Mouse (Mus musculus) left cerebral cortex, adult 2 months (tissue): Measurements from ENCODE around the gene Lrrc73. TPM values are rescaled to one million over a fixed set of nuclear protein-coding genes. Genes with fewer than 3 reads are reported as not detected.

ENCODE experiments used
- DNase-seq, 2 experiments: peaks; one replicate each; pipeline ENCODE4 v3.0.0; 2021 to 2022; ENCODE audit warnings: low spot score in 2 of 2, mixed read lengths in 1 of 2; ENCODE audit errors: extremely low spot score in 1 of 2
- H3K27ac ChIP-seq: fragments of 200-600 bp; 2 replicates; pipeline ENCODE4 v1.8.1; 2022
- H3K4me3 ChIP-seq: fragments of 200-600 bp; 2 replicates; pipeline ENCODE4 v1.8.1; 2022
- CTCF ChIP-seq: fragments of 200-600 bp; IDR thresholded peaks from 2 replicates; pipeline ENCODE4 v1.8.1; 2022; ENCODE audit warnings: antibody characterized with exemption, mild to moderate bottlenecking, moderate library complexity
- intact Hi-C: fragments of 180-260 bp; cut with DNase I; formaldehyde crosslinking; loops from one replicate; pipeline ENCODE4 v1.15.1; 2025
- total RNA-seq, 2 experiments: library from RNA; stranded (reverse); gene quantifications; 2 replicates each; pipeline ENCODE4 v1.2.3; 2021

Lrrc73 gene
- total RNA-seq, 2 experiments from 2014 or later, result 63.4 to 63.7 TPM

DNA sequence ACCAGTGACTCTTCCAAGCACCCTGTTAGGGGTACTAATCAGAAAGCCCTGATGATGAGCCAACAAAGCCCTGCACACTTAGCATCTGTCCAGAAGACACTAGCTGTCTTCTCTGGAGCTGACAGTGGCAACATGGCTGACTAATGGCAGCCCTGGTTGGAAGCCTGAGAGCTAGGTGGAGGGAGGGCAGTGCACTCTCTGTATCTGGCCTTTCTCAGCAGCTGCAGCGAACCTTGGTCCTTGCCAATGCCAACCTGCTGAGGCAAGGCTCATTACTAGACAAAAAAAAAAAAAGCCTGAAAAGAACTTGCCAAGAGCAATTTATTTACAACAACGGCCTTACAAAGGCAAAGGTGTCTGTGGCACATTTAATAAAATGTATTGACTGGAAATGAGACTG is 9.7 kb upstream of the Lrrc73 start:
- Histone ChIP-seq H3K27ac (no peak overlapping the region), H3K4me3 (no peak overlapping the region)
- DNase-seq, result no peak
- no peak for TF ChIP-seq CTCF
- intact Hi-C loops, result no loop called here

DNA sequence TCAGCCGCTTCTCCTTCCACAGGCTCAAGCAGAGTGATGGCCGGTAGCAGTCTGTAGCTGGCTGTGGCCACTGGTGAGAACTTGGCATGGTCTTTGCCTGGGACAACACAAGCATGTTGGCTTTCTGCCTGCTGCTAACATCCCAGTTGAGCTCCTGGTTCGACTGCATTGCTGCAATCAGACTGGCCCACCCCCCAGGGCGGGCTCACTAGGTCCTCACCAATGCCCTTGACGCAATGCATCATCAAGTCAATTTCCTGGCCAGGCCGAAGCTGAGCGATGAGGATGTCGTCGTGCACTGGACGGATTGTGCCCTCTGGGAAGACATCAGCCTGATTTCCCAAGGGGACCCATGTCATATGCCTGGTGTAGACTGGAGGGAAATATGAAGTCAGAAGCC is 8.8 kb upstream of the Lrrc73 start:
- DNase-seq, result no peak
- no peak for TF ChIP-seq CTCF
- intact Hi-C loops, result no loop called here
- no peak overlapping the region for H3K4me3 ChIP-seq
- no peak overlapping the region for H3K27ac ChIP-seq

DNA sequence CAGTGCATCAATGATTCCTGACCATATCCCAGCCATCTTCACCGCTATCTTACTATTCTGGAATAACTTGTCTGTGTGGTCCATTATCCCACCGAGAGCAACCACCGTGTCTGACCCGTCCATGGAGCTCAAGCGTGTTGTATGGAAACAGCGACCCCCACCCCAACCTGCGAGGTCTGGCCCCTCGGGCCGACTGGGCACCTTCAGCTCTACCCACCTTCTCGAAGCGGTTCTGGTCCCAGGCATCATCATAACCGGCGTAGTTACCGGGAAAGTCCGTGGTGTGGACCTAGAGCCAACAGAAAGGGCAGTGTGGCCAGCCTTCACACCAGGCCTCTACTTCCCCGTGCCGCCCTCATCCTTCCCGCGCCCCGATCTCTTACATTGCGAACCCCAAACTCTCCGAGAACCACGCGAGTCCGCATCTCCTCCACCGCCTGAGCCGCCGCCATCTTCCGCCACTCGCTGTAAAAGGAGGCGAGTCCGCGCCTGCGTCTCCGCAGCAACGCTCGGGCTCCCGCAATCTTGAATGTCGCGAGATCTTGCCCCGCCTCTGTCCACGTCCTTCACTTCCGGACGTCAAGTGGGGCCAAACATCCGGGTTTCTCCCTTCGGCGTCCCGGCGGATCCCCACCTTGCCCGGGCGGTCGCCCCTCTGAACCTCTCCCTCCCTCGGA is 5.7 kb upstream of the Lrrc73 start, which contains the start of the genes Polr1c and Yipf3:
Gene Polr1c (minus strand): TSS at position 543 of the 677 bp plus-strand sequence.
Gene Yipf3 (plus strand): TSS at position 569 of the 677 bp plus-strand sequence.
- H3K4me3 ChIP-seq, result peak within 1 kb of the TSS; percentile 100
- no peak for TF ChIP-seq CTCF
- peak; percentile 95 for DNase-seq
- intact Hi-C loops, result loop anchor here (5.0 kb wide), 1 partner anchor 45 kb away; the partner anchor contains the start of genes Polh and Xpo5
- peak within 1 kb of the TSS; percentile 94 for H3K27ac ChIP-seq

DNA sequence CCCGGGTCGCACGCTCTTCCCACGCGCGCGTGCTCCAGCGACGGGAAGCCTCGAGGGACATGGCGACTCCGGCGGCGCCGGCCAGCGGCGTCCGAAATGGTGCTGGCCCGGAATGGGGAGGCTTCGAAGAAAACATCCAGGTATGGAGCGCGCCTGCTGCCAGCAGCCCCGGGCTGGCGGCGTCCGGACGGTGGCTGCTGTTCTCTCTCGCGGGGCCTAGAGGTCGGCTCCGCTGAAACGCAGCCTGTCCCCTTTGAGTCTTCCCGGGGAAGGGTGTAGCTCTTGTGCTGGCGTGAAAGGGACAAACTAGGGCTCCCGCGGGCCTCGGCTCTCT is 5.2 kb upstream of the Lrrc73 start:
- DNase-seq, result no peak
- intact Hi-C loops, result loop anchor here (5.0 kb wide), 1 partner anchor 46 kb away; the partner anchor contains the start of genes Polh and Xpo5
- peak overlapping the region; percentile 100 for H3K4me3 ChIP-seq
- H3K27ac ChIP-seq, result peak overlapping the region; percentile 94
- TF ChIP-seq CTCF, result no peak

DNA sequence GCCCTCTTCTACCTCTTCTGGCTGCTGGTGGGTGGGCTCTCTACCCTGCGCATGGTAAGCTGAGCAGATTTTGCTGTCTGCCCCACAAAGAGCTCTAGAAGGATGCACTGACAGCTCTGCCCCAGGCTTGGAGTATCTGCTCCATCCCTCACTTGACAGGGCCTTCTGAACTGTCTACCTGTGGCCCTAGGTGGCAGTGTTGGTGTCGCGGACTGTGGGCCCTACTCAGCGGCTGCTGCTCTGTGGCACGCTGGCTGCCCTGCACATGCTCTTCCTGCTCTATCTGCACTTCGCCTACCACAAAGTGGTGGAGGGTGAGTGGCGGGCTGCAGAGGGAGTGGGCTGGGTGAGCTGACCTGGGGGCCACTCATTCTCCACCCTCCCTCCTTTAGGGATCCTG is 2.2 kb upstream of the Lrrc73 start:
- DNase-seq, result no peak
- Histone ChIP-seq H3K27ac (no peak overlapping the region), H3K4me3 (no peak overlapping the region)
- no peak; the same call in 1 of the 2 replicates for TF ChIP-seq CTCF
- intact Hi-C loops, result no loop called here

DNA sequence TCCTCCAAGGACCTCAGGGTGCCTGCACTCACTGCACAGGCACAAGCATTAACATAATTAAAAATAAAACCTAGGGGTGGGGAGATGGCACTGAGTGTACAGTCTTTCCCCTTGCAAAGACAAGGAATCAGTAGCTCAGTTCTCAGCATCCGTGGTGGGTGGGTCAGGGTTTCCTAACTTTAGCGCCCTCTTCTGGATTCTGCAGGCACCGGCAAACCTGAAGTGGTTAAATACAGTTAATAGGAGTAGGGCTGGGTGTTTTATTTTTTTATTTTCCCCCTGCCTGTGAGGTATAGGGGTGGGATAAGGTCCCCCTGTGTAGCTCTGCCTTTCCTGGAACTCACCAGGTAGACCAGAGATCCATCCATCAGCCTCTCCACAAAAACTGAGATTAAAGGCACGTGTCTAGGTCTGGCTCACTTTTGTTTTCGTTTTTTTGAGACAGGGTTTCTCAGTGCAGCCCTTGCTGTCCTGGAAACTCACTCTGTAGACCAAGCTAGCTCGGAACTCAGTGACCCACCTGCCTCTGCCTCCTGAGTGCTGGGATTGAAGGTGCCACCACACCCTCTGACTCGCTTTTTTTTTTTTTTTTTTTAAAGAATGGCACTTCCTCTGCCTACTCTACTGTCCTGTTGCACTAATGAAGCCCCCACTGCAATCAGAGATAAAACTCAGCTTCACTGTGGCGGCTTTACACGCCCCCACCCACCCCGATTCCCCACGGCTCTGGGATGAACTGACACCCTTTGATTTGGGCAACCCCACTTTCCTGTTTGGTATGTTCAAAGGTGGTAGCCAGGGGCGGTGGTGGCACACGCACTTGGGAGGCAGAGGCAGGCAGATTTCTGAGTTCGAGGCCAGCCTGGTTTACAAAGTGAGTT is 520 bp upstream of the Lrrc73 start:
- DNase-seq, result no peak
- intact Hi-C loops, result no loop called here
- peak; percentile 58 for TF ChIP-seq CTCF
- Histone ChIP-seq H3K4me3 (peak overlapping the region; percentile 77), H3K27ac (peak overlapping the region; percentile 91)

DNA sequence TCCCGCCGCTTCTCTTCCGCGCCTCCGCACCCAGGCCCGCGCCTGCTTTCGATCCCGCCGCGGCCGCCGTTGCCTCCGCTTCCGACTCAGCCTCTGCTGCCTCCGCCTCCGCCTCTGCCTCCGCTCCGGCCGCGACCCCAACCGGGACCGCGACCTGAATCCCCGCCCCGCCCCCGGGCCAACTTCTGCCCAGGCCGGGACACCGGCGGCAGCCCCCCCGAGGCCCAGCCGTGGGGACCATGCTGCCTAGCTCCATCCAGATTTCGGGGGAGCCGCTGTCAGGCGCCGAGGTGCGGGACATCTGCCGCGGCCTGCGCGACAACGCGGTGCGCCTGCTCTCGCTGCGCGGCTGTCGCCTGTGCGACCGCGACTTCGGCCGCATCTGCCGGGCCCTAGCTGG is 775 bp downstream of the Lrrc73 start:
- peak overlapping the region; percentile 91 for H3K27ac ChIP-seq
- no peak for TF ChIP-seq CTCF
- intact Hi-C loops, result no loop called here
- H3K4me3 ChIP-seq, result peak overlapping the region; percentile 77
- DNase-seq, result peak; percentile 40 to 58

DNA sequence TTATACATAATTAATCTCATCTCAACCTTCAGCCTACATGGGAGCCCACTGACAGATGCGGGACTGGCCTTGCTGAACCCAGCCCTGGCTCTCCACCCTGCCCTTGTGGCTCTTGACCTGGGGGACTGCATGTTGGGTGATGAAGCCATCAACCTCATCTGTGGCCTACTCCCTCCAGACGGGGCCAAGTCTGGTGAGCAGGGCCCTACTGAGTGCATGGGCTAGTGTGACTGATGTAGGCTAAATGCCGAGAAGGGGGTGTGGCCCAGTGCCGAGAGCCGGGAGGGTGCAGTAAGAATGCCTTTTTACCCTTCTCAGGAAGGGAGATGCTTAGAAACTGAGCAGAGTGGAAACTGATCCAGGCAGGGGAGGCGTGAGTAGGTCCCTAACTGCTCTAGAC is 1.8 kb downstream of the Lrrc73 start:
- intact Hi-C loops, result no loop called here
- TF ChIP-seq CTCF, result no peak
- no peak for DNase-seq
- Histone ChIP-seq H3K4me3 (peak overlapping the region; percentile 77), H3K27ac (no peak overlapping the region)

DNA sequence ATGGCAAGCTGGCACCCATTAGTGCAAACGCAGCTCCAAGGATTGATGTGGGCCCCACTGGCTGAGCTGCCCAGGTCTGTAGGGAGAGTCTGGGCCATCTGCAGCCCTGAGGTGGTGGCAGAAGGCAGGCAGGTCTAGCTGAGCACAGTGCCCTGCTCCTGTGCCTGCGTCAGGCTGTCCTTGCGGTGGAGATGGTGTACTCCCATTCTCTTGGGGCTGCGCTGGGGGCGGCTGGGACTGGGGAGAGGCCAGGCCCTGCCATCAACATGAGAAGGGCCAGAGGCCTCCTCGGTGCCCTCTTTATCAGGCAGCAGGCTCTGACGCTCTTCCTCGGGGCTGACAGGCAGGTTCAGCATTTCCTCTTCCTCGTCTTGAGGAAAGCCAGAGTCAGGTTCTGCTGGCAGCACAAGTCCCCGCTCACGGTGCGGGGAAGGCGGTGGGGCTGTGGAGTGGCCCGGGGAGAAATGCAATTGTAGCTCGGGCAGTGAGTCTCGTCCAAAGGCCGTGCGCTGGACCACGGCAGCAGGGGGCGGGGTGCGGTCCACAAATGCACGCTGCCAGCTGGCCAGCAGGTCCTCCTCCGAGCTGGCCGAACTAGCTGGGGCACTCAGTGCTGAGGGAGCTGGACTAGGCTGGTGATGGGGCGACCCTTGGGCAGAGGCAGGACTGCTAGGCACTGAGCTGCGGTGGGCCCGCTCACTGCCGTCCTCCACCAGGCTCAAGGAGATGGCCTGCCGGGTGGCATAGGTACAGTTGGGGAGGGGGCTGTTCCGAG is 5.1 kb downstream of the Lrrc73 start:
- no peak for TF ChIP-seq CTCF
- intact Hi-C loops, result no loop called here
- no peak for DNase-seq
- H3K27ac ChIP-seq, result no peak overlapping the region
- H3K4me3 ChIP-seq, result no peak overlapping the region

DNA sequence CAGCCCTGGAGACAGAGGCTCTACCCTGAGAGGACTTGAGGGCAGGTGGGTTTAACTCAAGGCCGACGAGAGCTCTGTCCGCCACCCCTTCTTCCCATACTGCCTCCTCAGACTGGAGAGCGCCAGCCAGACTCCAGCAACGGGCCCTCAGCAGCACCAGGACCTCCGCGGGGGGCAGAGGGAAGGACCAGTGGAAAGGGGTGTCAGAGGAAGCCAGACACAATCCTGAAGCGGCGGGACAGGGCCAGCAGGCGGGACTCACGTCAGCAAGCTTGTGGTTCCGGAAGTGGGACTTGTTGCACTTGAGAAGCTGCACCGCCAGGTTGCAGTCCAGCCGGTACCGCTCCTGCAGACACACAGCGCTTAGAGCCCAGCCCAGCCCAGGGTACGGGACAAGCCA is 6.3 kb downstream of the Lrrc73 start:
- no peak for TF ChIP-seq CTCF
- no peak overlapping the region for H3K27ac ChIP-seq
- H3K4me3 ChIP-seq, result no peak overlapping the region
- no peak for DNase-seq
- intact Hi-C loops, result no loop called here

DNA sequence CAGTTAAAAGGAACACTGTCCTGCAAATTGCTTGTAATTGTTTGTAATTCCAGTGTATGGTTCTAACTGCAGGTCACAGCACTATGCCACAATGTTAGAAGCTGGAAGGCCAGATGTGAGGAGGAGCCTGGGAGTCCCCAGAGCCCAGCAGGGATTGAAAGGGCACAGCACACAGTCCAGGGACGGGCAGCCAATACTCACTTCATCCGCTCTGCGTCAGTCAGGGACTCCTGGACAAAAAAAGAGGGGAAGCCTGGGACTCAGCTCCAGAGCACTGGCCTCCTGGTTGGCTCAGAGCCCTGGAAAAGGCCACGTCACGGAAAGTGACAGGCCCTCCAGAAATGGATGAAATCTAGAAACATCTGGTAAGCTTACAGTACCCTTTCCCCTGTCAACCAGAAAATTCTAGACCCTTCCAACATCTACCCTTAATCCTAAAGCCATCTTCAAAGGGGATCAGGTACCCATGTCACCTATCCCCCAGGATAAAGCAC is 8.9 kb downstream of the Lrrc73 start:
- TF ChIP-seq CTCF, result no peak
- Histone ChIP-seq H3K4me3 (no peak overlapping the region), H3K27ac (no peak overlapping the region)
- no peak for DNase-seq
- intact Hi-C loops, result no loop called here

DNA sequence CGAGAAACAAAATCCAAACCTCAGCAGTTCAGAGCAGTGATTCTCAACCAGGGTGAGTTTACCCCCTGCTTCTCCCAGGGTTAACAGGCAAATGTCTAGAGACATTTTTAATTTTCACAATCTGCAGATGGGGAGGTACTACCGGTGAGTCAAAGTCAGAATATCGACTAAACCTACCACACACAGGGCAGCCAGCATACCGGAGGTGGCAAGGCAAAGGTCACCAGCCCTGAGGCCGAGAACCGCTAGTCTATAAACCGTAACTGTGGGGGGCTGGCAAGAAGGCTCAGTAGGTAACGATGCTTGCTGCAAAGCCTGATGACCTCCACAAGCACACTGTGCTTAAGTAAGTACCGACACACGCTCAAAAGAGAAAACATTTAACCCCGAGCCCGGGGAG is 12.2 kb downstream of the Lrrc73 start:
- no peak for TF ChIP-seq CTCF
- Histone ChIP-seq H3K27ac (no peak overlapping the region), H3K4me3 (no peak overlapping the region)
- intact Hi-C loops, result loop anchor here (5.0 kb wide), 1 partner anchor 127 kb away; no protein-coding TSS in a partner anchor
- no peak for DNase-seq
